Mouse (Mus musculus): Measurements from ENCODE around the gene Bub1. TPM values are rescaled to one million over a fixed set of nuclear protein-coding genes. Genes with fewer than 3 reads are reported as not detected.

Bub1 gene
- polyA plus RNA-seq, 1 experiment from 2014 or later = 45.3 TPM

GRCm38 (mm10) chr2:127761587-127761986 is 70.1 kb downstream of the Bub1 start:
- Histone ChIP-seq H3K4me2 (replicated peaks) (no peak overlapping the region), H3K4me3 (no peak overlapping the region), H3K27ac (no peak overlapping the region), H3K27me3 (replicated peaks) (no peaks in the 10 kb centered on the region), H3K4me1 (no peaks in the 10 kb centered on the region; the same call in 1 of the 2 replicates), H3K9ac (no peak overlapping the region), H3K9me3 (no peaks in the 10 kb centered on the region), H3K36me3 (peaks cover 28% of the 10 kb centered on the region; the same call in 1 of the 2 replicates)
- WGBS = 93% methylated on average over 5 of the region's 5 CpGs
- no peak for ATAC-seq (ENCODE audit: low FRiP score, low read depth)

- Histone ChIP-seq H3K4me2 (replicated peaks) (no peak overlapping the region), H3K36me3 (peaks cover 28% of the 10 kb centered on the region; the same call in 1 of the 2 replicates), H3K9ac (no peak overlapping the region), H3K27me3 (replicated peaks) (no peaks in the 10 kb centered on the region), H3K27ac (no peak overlapping the region), H3K4me1 (no peaks in the 10 kb centered on the region; the same call in 1 of the 2 replicates), H3K4me3 (no peak overlapping the region), H3K9me3 (no peaks in the 10 kb centered on the region)
- WGBS = 78% methylated on average over 10 of the region's 10 CpGs
- ATAC-seq (ENCODE audit: low FRiP score, low read depth) = no peak
Measured at GRCm38 (mm10) chr2:127760429-127761000, 71.2 kb downstream of the Bub1 start.

- H3K9me3 ChIP-seq = no peaks in the 10 kb centered on the region
- no peaks in the 10 kb centered on the region; the same call in 1 of the 2 replicates for H3K4me1 ChIP-seq
- 91% methylated on average over 6 of the region's 6 CpGs for WGBS
- H3K27me3 ChIP-seq (replicated peaks) = no peaks in the 10 kb centered on the region
- H3K4me2 ChIP-seq (replicated peaks) = no peak overlapping the region
- no peak for ATAC-seq (ENCODE audit: low FRiP score, low read depth)
- H3K27ac ChIP-seq = no peak overlapping the region
- peaks cover 28% of the 10 kb centered on the region; the same call in 1 of the 2 replicates for H3K36me3 ChIP-seq
- H3K4me3 ChIP-seq = no peak overlapping the region
- no peak overlapping the region for H3K9ac ChIP-seq
Measured at GRCm38 (mm10) chr2:127760014-127760413, 71.7 kb downstream of the Bub1 start.

GRCm38 (mm10) chr2:127759157-127759880 is 72.3 kb downstream of the Bub1 start:
- Histone ChIP-seq H3K4me2 (replicated peaks) (no peak overlapping the region), H3K4me1 (no peaks in the 10 kb centered on the region; the same call in 1 of the 2 replicates), H3K9me3 (no peaks in the 10 kb centered on the region), H3K36me3 (peaks cover 24% of the 10 kb centered on the region; the same call in 1 of the 2 replicates), H3K4me3 (no peak overlapping the region), H3K27ac (no peak overlapping the region), H3K9ac (no peak overlapping the region), H3K27me3 (replicated peaks) (no peaks in the 10 kb centered on the region)
- ATAC-seq (ENCODE audit: low FRiP score, low read depth) = no peak
- 86% methylated on average over 5 of the region's 5 CpGs for WGBS

GRCm38 (mm10) chr2:127757171-127757570 is 74.5 kb downstream of the Bub1 start:
- H3K4me1 ChIP-seq = no peaks in the 10 kb centered on the region; the same call in 1 of the 2 replicates
- WGBS = 30% methylated on average over 8 of the region's 8 CpGs
- peaks cover 18% of the 10 kb centered on the region; the same call in 1 of the 2 replicates for H3K36me3 ChIP-seq
- ATAC-seq (ENCODE audit: low FRiP score, low read depth) = no peak
- H3K4me3 ChIP-seq = no peak overlapping the region
- no peak overlapping the region for H3K27ac ChIP-seq
- no peak overlapping the region for H3K4me2 ChIP-seq (replicated peaks)
- no peaks in the 10 kb centered on the region for H3K9me3 ChIP-seq
- no peak overlapping the region for H3K9ac ChIP-seq
- H3K27me3 ChIP-seq (replicated peaks) = no peaks in the 10 kb centered on the region

GRCm38 (mm10) chr2:127754113-127754512 is 77.6 kb downstream of the Bub1 start:
- H3K27ac ChIP-seq = no peak overlapping the region
- H3K4me2 ChIP-seq (replicated peaks) = no peak overlapping the region
- 94% methylated on average over 4 of the region's 4 CpGs for WGBS
- no peak for ATAC-seq (ENCODE audit: low FRiP score, low read depth)
- no peak overlapping the region for H3K9ac ChIP-seq
- no peak overlapping the region for H3K4me3 ChIP-seq
- no peaks in the 10 kb centered on the region for H3K27me3 ChIP-seq (replicated peaks)
- H3K4me1 ChIP-seq = no peaks in the 10 kb centered on the region; the same call in 1 of the 2 replicates
- H3K9me3 ChIP-seq = no peaks in the 10 kb centered on the region
- H3K36me3 ChIP-seq = no peaks in the 10 kb centered on the region

- Histone ChIP-seq H3K4me3 (no peak overlapping the region), H3K4me1 (no peaks in the 10 kb centered on the region), H3K9me3 (no peaks in the 10 kb centered on the region), H3K4me2 (replicated peaks) (no peak overlapping the region), H3K27me3 (replicated peaks) (no peaks in the 10 kb centered on the region), H3K36me3 (no peaks in the 10 kb centered on the region), H3K9ac (no peak overlapping the region), H3K27ac (no peak overlapping the region)
- no peak for ATAC-seq (ENCODE audit: low FRiP score, low read depth)
- WGBS = 76% methylated on average over 11 of the region's 11 CpGs
Measured at GRCm38 (mm10) chr2:127751849-127752610, 79.6 kb downstream of the Bub1 start.

Other genes starting within 250 kb of the Bub1 start
- gene Zfp661, start 244.8 kb downstream of the Bub1 start, polyA plus RNA-seq (2016; fragmentation: Nextera tagmentation; extraction: Ambion mirVana) = 8.6 and 9.5 TPM in 2 replicates
- gene Mrps5, start 244.6 kb downstream of the Bub1 start, polyA plus RNA-seq (2016; fragmentation: Nextera tagmentation; extraction: Ambion mirVana) = 149 and 151 TPM in 2 replicates
- gene Mal, start 175.2 kb downstream of the Bub1 start, polyA plus RNA-seq (2016; fragmentation: Nextera tagmentation; extraction: Ambion mirVana) = 0.96 and 1.1 TPM in 2 replicates
- 1.0 and 1.1 TPM in 2 replicates for gene Mall, start 101.9 kb downstream of the Bub1 start, polyA plus RNA-seq (2016; fragmentation: Nextera tagmentation; extraction: Ambion mirVana)
- gene Nphp1, start 43.0 kb downstream of the Bub1 start, polyA plus RNA-seq (2016; fragmentation: Nextera tagmentation; extraction: Ambion mirVana) = 21.3 and 24.6 TPM in 2 replicates
- 26.6 and 26.7 TPM in 2 replicates for gene Mtln, start 39.4 kb downstream of the Bub1 start, polyA plus RNA-seq (2016; fragmentation: Nextera tagmentation; extraction: Ambion mirVana)
- gene Acoxl, start 7.0 kb upstream of the Bub1 start, polyA plus RNA-seq (2016; fragmentation: Nextera tagmentation; extraction: Ambion mirVana) = not detected in 2 replicates